Mouse (Mus musculus) erythroid progenitor cell, adult 5-6 weeks (primary cell): ENCODE measurements around the gene Pacsin2. TPM values are rescaled to one million over a fixed set of nuclear protein-coding genes. Genes with fewer than 3 reads are reported as not detected.
A peak's percentile ranks its signal among the peaks of the same experiment; 100 is the strongest.

Experiments
- ATAC-seq: replicated peaks from 2 replicates; pipeline ENCODE4 v1.8.0; 2016; ENCODE audit warnings: moderate number of reproducible peaks, mild to moderate bottlenecking, moderate TSS enrichment, inconsistent platforms; ENCODE audit not compliant: poor library complexity, low FRiP score, severe bottlenecking
- total RNA-seq, 2 experiments: library from RNA; stranded (forward) in 1 of 2; stranded (reverse) in 1 of 2; fragments of 150-400 nt in 1 of 2; fragments of 186-747, 209-891 nt in 1 of 2; gene quantifications; 2 replicates each; pipeline versions ENCODE4 v1.2.3 to v1.2.4; 2015 to 2017; ENCODE audit warnings: low replicate concordance in 2 of 2

Gene Pacsin2
- total RNA-seq, 2 experiments from 2014 or later, result 81.7 to 145 TPM

- ATAC-seq, result peak; percentile 18
These were observed 115.0 kb downstream of the Pacsin2 start for GRCm38 (mm10) chr15:83349225-83349953.

- ATAC-seq, result no peak
These were observed 115.7 kb downstream of the Pacsin2 start for GRCm38 (mm10) chr15:83348747-83349146.

GRCm38 (mm10) chr15:83345898-83346529 is 118.4 kb downstream of the Pacsin2 start:
- ATAC-seq, result no peak

- 0 out of 2 replicates have a peak, but pooled peaks have one; percentile 33 for ATAC-seq
These were observed 119.5 kb downstream of the Pacsin2 start for GRCm38 (mm10) chr15:83344956-83345355.

- ATAC-seq, result peak; percentile 93
These were observed 120.2 kb downstream of the Pacsin2 start for GRCm38 (mm10) chr15:83344157-83344556.

- ATAC-seq, result no peak
These were observed 125.5 kb downstream of the Pacsin2 start for GRCm38 (mm10) chr15:83338908-83339307.

- ATAC-seq, result no peak
These were observed 126.2 kb downstream of the Pacsin2 start for GRCm38 (mm10) chr15:83337903-83338870.

GRCm38 (mm10) chr15:83332373-83332772 is 132.0 kb downstream of the Pacsin2 start:
- ATAC-seq, result no peak

- ATAC-seq, result no peak
These were observed 135.5 kb downstream of the Pacsin2 start for GRCm38 (mm10) chr15:83328952-83329351.

Other genes starting within 250 kb of the Pacsin2 start
- 0.84 and 1.8 TPM in 2 replicates for gene A4galt, start 212.8 kb downstream of the Pacsin2 start, total RNA-seq (2015; ENCODE audit: low replicate concordance)
- gene A4galt, start 212.8 kb downstream of the Pacsin2 start, total RNA-seq (2017; ENCODE audit: low replicate concordance), result not detected in 2 replicates
- gene Arfgap3, start 114.4 kb downstream of the Pacsin2 start, total RNA-seq (2015; ENCODE audit: low replicate concordance), result 19.3 and 50.5 TPM in 2 replicates
- gene Arfgap3, start 114.4 kb downstream of the Pacsin2 start, total RNA-seq (2017; ENCODE audit: low replicate concordance), result 43.3 and 60.3 TPM in 2 replicates
- gene Ttll1, start 46.3 kb upstream of the Pacsin2 start, total RNA-seq (2015; ENCODE audit: low replicate concordance), result 4.3 and 7.1 TPM in 2 replicates
- gene Ttll1, start 46.3 kb upstream of the Pacsin2 start, total RNA-seq (2017; ENCODE audit: low replicate concordance), result 0.45 and 2.8 TPM in 2 replicates
- gene Bik, start 62.3 kb upstream of the Pacsin2 start, total RNA-seq (2015; ENCODE audit: low replicate concordance), result 2.2 TPM in 1 of 2 replicates, not detected in the other
- gene Bik, start 62.3 kb upstream of the Pacsin2 start, total RNA-seq (2017; ENCODE audit: low replicate concordance), result 3.7 TPM in 1 of 2 replicates, not detected in the other
- 133 TPM in 2 replicates for gene Tspo, start 99.0 kb upstream of the Pacsin2 start, total RNA-seq (2015; ENCODE audit: low replicate concordance)
- gene Tspo, start 99.0 kb upstream of the Pacsin2 start, total RNA-seq (2017; ENCODE audit: low replicate concordance), result 92.7 and 104 TPM in 2 replicates
- 3.4 and 7.9 TPM in 2 replicates for gene Mcat, start 99.2 kb upstream of the Pacsin2 start, total RNA-seq (2015; ENCODE audit: low replicate concordance)
- gene Mcat, start 99.2 kb upstream of the Pacsin2 start, total RNA-seq (2017; ENCODE audit: low replicate concordance), result 2.8 and 13.2 TPM in 2 replicates
- gene Ttll12, start 130.6 kb upstream of the Pacsin2 start, total RNA-seq (2015; ENCODE audit: low replicate concordance), result 48.6 and 55.5 TPM in 2 replicates
- 42.6 and 47.1 TPM in 2 replicates for gene Ttll12, start 130.6 kb upstream of the Pacsin2 start, total RNA-seq (2017; ENCODE audit: low replicate concordance)